ENCODE assay signal across 25 mouse cellular contexts in the genomic region with DNA sequence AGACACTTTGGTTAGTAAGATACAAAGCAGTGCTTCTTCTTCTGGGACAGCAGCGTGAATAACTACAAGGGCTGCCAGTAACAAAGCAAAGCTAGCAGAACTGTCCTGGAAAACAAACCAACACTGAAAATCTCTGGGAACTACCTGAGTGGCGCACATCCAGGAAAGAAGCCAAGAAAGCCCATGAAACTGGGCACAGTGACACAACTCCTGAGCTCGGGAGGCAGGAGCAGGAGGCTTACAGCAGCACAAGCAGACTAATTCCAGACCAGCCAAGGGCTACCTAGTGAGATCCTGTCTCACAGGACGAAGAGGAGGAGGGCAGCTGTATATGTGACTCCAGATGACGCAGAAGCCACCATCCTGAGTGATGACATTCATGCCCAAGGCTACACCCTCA.
DNase-seq lines count a peak whose midpoint lies in the region; ATAC-seq lines count a peak whose summit lies in the region.
"Had no signal": no experiment of that assay in that cellular context is flagged by ENCODE, and none has a peak within 500 bp of the region (broad histone marks: within the 10 kb centered on the region; RNA-seq: fewer than 3 reads in every experiment).

No protein-coding gene starts in this region.

- H3K9ac ChIP-seq in forebrain, embryonic 14.5 days (ENCODE audit: low read length), result no peak overlapping the region
- H3K9ac ChIP-seq in liver, embryonic 11.5 days (ENCODE audit: low read depth, low read length), result no peak overlapping the region
- H3K9ac ChIP-seq: forebrain, embryonic 13.5 days; heart, embryonic 15.5 days; hindbrain, embryonic 12.5 days; lung, embryonic 15.5 days; neural tube, embryonic 13.5 days had no signal

- peak; percentile 15 for DNase-seq in 3134 (ENCODE audit: extremely low read depth, insufficient read length, low spot score)
- peak; percentile 51 for DNase-seq in cerebellum, adult 11 months
- peak; percentile 77 for DNase-seq in cerebellum, adult 9-10 months
- peak; percentile 72 to 78 for DNase-seq in cerebellum, postnatal 36 days
- no peak for DNase-seq in thymus, postnatal 10 days (ENCODE audit: low spot score in 2 of 2)
- DNase-seq in forebrain, embryonic 14.5 days (ENCODE audit: low spot score), result no peak
- no peak for DNase-seq in liver, embryonic 11.5 days (ENCODE audit: low spot score)
- DNase-seq in spleen, postnatal 14 days (ENCODE audit: low spot score in 2 of 2), result no peak
- DNase-seq: adrenal gland, postnatal 25 days; B cell, adult 2 months; gastrocnemius, postnatal 14 days; kidney, adult 2 months; kidney, postnatal 36 days; layer of hippocampus, postnatal 36 days; liver; right cerebral cortex, postnatal 4 days; thymus, adult 2 months had no signal

- WGBS in forebrain, embryonic 14.5 days, result 83% methylated on average over 5 of the region's 5 CpGs
- WGBS in liver, embryonic 11.5 days, result 73% methylated on average over 5 of the region's 5 CpGs

- no peaks in the 10 kb centered on the region for H3K4me1 ChIP-seq in forebrain, embryonic 14.5 days (ENCODE audit: control insufficient read depth, insufficient read depth, low read length)
- H3K4me1 ChIP-seq in liver, embryonic 11.5 days (replicated peaks; ENCODE audit: control insufficient read depth, insufficient read depth, low read length), result no peaks in the 10 kb centered on the region
- H3K4me1 ChIP-seq: forebrain, embryonic 13.5 days; hindbrain, embryonic 12.5 days had no signal

- H3K27me3 ChIP-seq in forebrain, embryonic 14.5 days (replicated peaks; ENCODE audit: control insufficient read depth, insufficient read depth, low read length), result no peaks in the 10 kb centered on the region
- H3K27me3 ChIP-seq in liver, embryonic 11.5 days (replicated peaks; ENCODE audit: control insufficient read depth, insufficient read depth, low read length), result no peaks in the 10 kb centered on the region
- H3K27me3 ChIP-seq: heart, embryonic 15.5 days; hindbrain, embryonic 12.5 days; lung, embryonic 15.5 days; neural tube, embryonic 13.5 days had no signal

- no peaks in the 10 kb centered on the region for H3K36me3 ChIP-seq in forebrain, embryonic 14.5 days (ENCODE audit: control insufficient read depth, insufficient read depth, low read length)
- H3K36me3 ChIP-seq in liver, embryonic 11.5 days (ENCODE audit: control insufficient read depth, insufficient read depth, low read length), result no peaks in the 10 kb centered on the region
- H3K36me3 ChIP-seq: heart, embryonic 10.5 days; heart, embryonic 15.5 days; hindbrain, embryonic 12.5 days; lung, embryonic 15.5 days; midbrain, embryonic 10.5 days; neural tube, embryonic 13.5 days had no signal

- no peak overlapping the region for H3K4me2 ChIP-seq in forebrain, embryonic 14.5 days (ENCODE audit: low read length)
- no peak overlapping the region for H3K4me2 ChIP-seq in liver, embryonic 11.5 days
- H3K4me2 ChIP-seq: forebrain, embryonic 13.5 days; heart, embryonic 15.5 days; hindbrain, embryonic 12.5 days; lung, embryonic 15.5 days; neural tube, embryonic 13.5 days had no signal

- H3K4me3 ChIP-seq in forebrain, embryonic 14.5 days (ENCODE audit: low read depth, low read length), result no peak overlapping the region
- no peak overlapping the region for H3K4me3 ChIP-seq in liver, embryonic 11.5 days (ENCODE audit: low read depth, low read length)
- H3K4me3 ChIP-seq: forebrain, embryonic 13.5 days; heart, embryonic 10.5 days; heart, embryonic 15.5 days; hindbrain, embryonic 12.5 days; layer of hippocampus, adult 2 months; lung, embryonic 15.5 days; midbrain, embryonic 10.5 days; neural tube, embryonic 13.5 days had no signal

- H3K27ac ChIP-seq in forebrain, embryonic 14.5 days (ENCODE audit: low read depth, low read length), result no peak overlapping the region
- H3K27ac ChIP-seq in liver, embryonic 11.5 days (ENCODE audit: low read depth, low read length), result no peak overlapping the region
- H3K27ac ChIP-seq: forebrain, embryonic 13.5 days; heart, embryonic 10.5 days; heart, embryonic 15.5 days; hindbrain, embryonic 12.5 days; layer of hippocampus, adult 2 months; lung, embryonic 15.5 days; midbrain, embryonic 10.5 days; neural tube, embryonic 13.5 days had no signal

- ATAC-seq in forebrain, embryonic 14.5 days, result no peak
- ATAC-seq in liver, embryonic 11.5 days (replicated peaks; ENCODE audit: low FRiP score), result no peak
- ATAC-seq: forebrain, embryonic 13.5 days had no signal

- no peaks in the 10 kb centered on the region for H3K9me3 ChIP-seq in forebrain, embryonic 14.5 days (replicated peaks; ENCODE audit: control insufficient read depth, low read length)
- H3K9me3 ChIP-seq in liver, embryonic 11.5 days (ENCODE audit: control insufficient read depth, low read length), result no peaks in the 10 kb centered on the region
- H3K9me3 ChIP-seq: forebrain, embryonic 13.5 days; heart, embryonic 10.5 days; heart, embryonic 15.5 days; hindbrain, embryonic 12.5 days; lung, embryonic 15.5 days; midbrain, embryonic 10.5 days; neural tube, embryonic 13.5 days had no signal

Comparison
In these comparisons a context has a peak if more than half of its experiments do, and no peak if none do; other contexts are left out.
1. DNase-seq: peak in 3134 (single experiment), cerebellum, adult 11 months (single experiment), cerebellum, adult 9-10 months (single experiment) and cerebellum, postnatal 36 days (2 of 2); none in thymus, postnatal 10 days (0 of 2), forebrain, embryonic 14.5 days (single experiment), liver, embryonic 11.5 days (single experiment) and spleen, postnatal 14 days (0 of 2).